Mouse (Mus musculus) stomach, postnatal 0 days (tissue): ENCODE results near the gene 1700067K01Rik.

ENCODE experiments used
- CTCF ChIP-seq: IDR thresholded peaks from 2 replicates; pipeline ENCODE4 v1.5.1; 2016; ENCODE audit warnings: antibody characterized with exemption, low read depth, mild to moderate bottlenecking, moderate library complexity
- EP300 ChIP-seq: optimal IDR thresholded peaks from 2 replicates; pipeline ENCODE3; 2016; ENCODE audit warnings: antibody characterized with exemption

GRCm38 (mm10) chr8:84039050-84039449 lies 37.7 kb downstream of the 1700067K01Rik start:
- peak; percentile 94 for TF ChIP-seq CTCF
- no peak for TF ChIP-seq EP300
